Mouse (Mus musculus): Measurements from ENCODE around the gene Arhgap22.

- no peak for TF ChIP-seq CTCF (IDR thresholded peaks at IDR 0.05; ENCODE audit: low read depth, low read length)
- TF ChIP-seq POLR2A (IDR thresholded peaks at IDR 0.05; ENCODE audit: insufficient read depth, low read length): no peak
- TF ChIP-seq EP300 (IDR thresholded peaks at IDR 0.05; ENCODE audit: insufficient read depth, low read depth, low read length): no peak
Measured at GRCm38 (mm10) chr14:33324556-33324955, 110.7 kb downstream of the Arhgap22 start.

All from ES-Bruce4 (cell line).